Mouse (Mus musculus) mouse trophoblast stem cell (cell line): Measurements from ENCODE around the gene Olfr1100.

Source experiments
- in situ Hi-C, 2 experiments: fragments of 300-500 bp; cut with MseI, MboI; formaldehyde crosslinking; loops; 2 replicates in 1 of 2; 3 replicates in 1 of 2; pipeline ENCODE4 v1.15.1; 2025

The Olfr1100 gene

DNA sequence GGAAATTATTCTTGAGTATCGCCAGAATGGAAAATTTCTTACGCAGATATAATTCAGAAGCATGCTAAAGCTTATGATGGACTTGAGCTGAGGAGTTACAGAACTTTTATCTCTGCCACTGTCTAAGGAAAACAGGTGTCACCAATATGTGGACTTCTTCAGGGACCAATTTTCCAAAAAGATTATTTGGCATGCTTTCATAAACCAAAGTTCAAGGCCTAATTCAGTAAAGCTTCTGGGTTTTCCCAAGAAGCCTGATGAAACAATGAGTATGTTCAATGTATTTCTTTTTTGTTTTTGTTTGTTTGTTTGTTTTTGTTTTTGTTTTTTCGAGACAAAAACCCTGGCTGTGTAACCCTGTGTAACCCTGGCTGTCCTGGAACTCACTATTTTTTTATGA, at the start of gene Olfr1100:
Olfr1100 (minus strand) TSS at position 101 of the 400 bp plus-strand sequence.
- in situ Hi-C loops, result no loop called here

DNA sequence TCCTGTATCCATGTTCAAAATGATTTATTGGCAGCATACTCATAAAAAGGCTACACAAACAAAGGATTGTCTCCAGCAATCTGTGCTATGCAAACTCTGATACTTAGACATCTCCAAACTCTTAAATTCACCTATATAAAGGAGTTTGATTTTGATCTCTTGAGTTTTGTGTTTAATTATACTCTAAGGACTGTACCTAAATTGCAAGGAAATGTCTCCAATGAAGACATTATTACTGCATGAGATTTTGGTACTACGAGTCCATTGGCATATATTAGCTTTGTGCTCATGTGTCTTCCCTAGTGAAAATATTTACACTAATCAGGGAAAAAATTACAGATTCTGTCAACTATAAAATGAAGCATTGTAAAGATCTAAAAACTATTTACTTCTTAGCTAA, 47.2 kb upstream of the Olfr1100 start, which contains the start of gene Olfr1104:
Olfr1104 (minus strand) TSS at position 101 of the 400 bp plus-strand sequence.
- in situ Hi-C loops, result no loop called here

DNA sequence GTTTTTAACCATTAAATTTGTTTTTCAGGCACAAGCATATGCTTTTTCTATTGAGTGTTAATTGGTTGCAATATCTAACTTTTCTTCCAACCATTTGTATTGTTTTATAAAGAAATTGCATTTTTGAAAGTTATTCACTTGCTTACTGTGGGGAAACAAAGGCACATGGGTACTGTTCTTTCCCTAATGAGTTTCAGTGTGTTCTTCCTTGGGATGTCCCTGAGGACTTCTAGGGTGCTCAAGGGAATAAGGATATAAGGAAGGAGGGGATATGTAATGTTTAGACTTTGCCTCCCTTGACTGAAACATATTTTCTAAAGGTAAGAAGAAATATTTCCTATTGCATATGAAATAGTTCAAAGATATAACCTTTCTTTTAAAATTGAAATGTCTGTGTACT, 18.3 kb upstream of the Olfr1100 start, which contains the start of gene Olfr1102:
Olfr1102 (plus strand) TSS at position 301 of the 400 bp plus-strand sequence.
- in situ Hi-C loops, result no loop called here

DNA sequence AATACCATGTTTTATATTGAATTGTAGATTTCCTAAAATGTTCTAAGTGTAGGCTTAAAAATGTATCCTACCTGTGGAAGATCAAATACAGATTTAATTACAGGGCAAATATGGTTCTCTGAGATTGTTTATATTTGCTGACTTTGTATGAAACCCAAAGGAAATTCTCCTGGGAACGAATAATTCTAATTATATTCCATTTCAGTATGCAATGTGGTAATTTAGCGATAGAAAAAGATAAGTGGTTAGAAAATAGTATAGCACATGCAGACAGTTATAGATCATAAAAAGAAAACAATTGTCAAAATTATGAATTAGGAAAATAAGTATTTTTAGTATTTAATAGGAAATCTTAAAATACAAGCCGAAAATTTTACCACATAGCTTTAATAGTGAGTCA, 11.4 kb upstream of the Olfr1100 start, which contains the start of gene Olfr1101:
Olfr1101 (minus strand) TSS at position 101 of the 400 bp plus-strand sequence.
- in situ Hi-C loops, result no loop called here

DNA sequence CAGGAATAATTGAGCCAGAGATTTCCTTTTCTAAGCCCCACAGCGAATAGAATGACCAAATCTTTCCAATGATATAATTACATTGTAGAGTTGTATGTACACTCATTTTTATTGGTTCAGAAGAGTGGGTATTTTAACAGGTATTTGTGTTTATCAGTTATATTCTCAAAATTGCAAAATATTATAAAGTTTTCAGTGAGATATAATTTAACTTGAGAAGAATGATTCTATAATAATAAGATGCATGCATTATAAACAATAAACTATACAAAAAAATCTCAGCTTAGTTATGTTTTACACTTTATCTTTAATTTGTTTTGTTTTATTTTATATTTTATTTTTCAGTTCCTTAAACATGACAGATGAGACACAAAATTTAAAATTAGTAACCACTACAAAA, 19.2 kb downstream of the Olfr1100 start, which contains the start of gene Olfr1099:
Olfr1099 (minus strand) TSS at position 101 of the 400 bp plus-strand sequence.
- in situ Hi-C loops, result no loop called here

DNA sequence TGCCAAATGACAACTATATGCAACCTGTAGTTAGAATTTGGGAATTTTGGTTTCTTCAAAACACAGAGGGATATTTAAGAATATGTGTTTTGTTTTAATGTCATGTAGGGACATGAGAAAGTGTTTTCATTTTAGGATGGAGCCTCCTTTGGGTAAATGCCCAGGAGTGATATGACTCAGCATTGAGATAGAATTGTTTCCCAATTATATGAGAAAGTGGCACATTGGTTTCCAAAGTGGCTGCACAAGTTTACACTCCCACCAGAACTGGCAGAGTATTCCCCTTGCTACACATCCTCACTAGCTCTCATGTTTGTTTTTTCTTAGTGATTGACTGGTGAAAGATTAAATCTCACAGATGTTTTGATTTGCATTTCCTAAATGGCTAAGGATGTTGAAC, 53.2 kb downstream of the Olfr1100 start:
- in situ Hi-C loops, result no loop called here
